Mouse (Mus musculus) hindbrain, embryonic 14.5 days (tissue): ENCODE measurements around the gene Hapln4. TPM values are rescaled to one million over a fixed set of nuclear protein-coding genes. Genes with fewer than 3 reads are reported as not detected.

Source experiments
- ATAC-seq: fragments of 200-750 bp; cut with Nextera tagmentation; 2 replicates; pipeline ENCODE4 v1.8.0; 2017; ENCODE audit warnings: moderate number of reproducible peaks, mild to moderate bottlenecking, moderate TSS enrichment, moderate library complexity; ENCODE audit not compliant: low FRiP score
- DNase-seq: peaks from one replicate; pipeline ENCODE4 v3.0.0-alpha.2; 2015; ENCODE audit warnings: low spot score
- H3K27ac ChIP-seq: fragments of 300-500 bp; sonication (generic); 2 replicates; pipeline ENCODE4 v1.5.1; 2014; ENCODE audit warnings: mild to moderate bottlenecking, moderate library complexity
- H3K27me3 ChIP-seq: fragments of 300-500 bp; sonication (generic); 2 replicates; pipeline ENCODE4 v1.6.1; 2014; ENCODE audit warnings: mild to moderate bottlenecking, low read length, mixed read lengths; ENCODE audit not compliant: control insufficient read depth, insufficient read depth
- H3K36me3 ChIP-seq: fragments of 300-500 bp; sonication (generic); replicated peaks from 2 replicates; pipeline ENCODE4 v1.6.1; 2014; ENCODE audit not compliant: control insufficient read depth, insufficient read depth
- H3K4me1 ChIP-seq: fragments of 300-500 bp; sonication (generic); replicated peaks from 2 replicates; pipeline ENCODE4 v1.6.1; 2014; ENCODE audit warnings: antibody characterized with exemption, low read length, mixed read lengths; ENCODE audit not compliant: control insufficient read depth, insufficient read depth
- H3K4me2 ChIP-seq: fragments of 300-500 bp; sonication (generic); replicated peaks from 2 replicates; pipeline ENCODE4 v1.6.1; 2014; ENCODE audit warnings: mild to moderate bottlenecking, moderate library complexity
- H3K4me3 ChIP-seq: fragments of 300-500 bp; sonication (generic); replicated peaks from 2 replicates; pipeline ENCODE4 v1.5.1; 2014; ENCODE audit warnings: mild to moderate bottlenecking, low read length
- H3K9ac ChIP-seq: fragments of 300-500 bp; sonication (generic); 2 replicates; pipeline ENCODE4 v1.6.1; 2014
- H3K9me3 ChIP-seq: fragments of 300-500 bp; sonication (generic); 2 replicates; pipeline ENCODE4 v1.6.1; 2016; ENCODE audit warnings: low read length; ENCODE audit not compliant: control insufficient read depth
- WGBS: fragments of 180-500 bp; shearing (Covaris S2); extraction: QIAGEN DNeasy Blood & Tissue Kit; methylation state at CpG from one replicate; pipeline ENCODE4 v1.1.7; 2014; 5-methylcytosine and 5-hydroxymethylcytosine counted together
- polyA plus RNA-seq: library from polyadenylated mRNA; unstranded; fragments of >200 nt; fragmentation: Nextera tagmentation; extraction: Ambion mirVana; gene quantifications from 2 replicates; pipeline ENCODE4 v1.2.1, GENCODE M21; 2014

Gene Hapln4
- polyA plus RNA-seq, 1 experiment from 2014 or later, result 0.80 TPM

GRCm38 (mm10) chr8:70072441-70073069 is 10.7 kb upstream of the Hapln4 start, which contains the start of gene Tm6sf2:
TSS of gene Tm6sf2 (plus strand) at chr8:70072924.
- Histone ChIP-seq H3K9ac (no peak within 1 kb of the TSS), H3K4me2 (0 out of 2 replicates have a peak within 1 kb of the TSS, but pooled peaks have one; percentile 10), H3K27ac (no peak within 1 kb of the TSS), H3K27me3 (no peaks in the 10 kb centered on the region), H3K36me3 (peaks cover 49% of the 10 kb centered on the region), H3K4me3 (no peak within 1 kb of the TSS), H3K4me1 (no peaks in the 10 kb centered on the region), H3K9me3 (no peaks in the 10 kb centered on the region)
- DNase-seq (no peak), ATAC-seq (peak; percentile 56; the same call in 1 of the 2 replicates)
- 16% methylated on average over 14 of the region's 27 CpGs for WGBS

GRCm38 (mm10) chr8:70073120-70073519 is 10.1 kb upstream of the Hapln4 start:
- no peaks in the 10 kb centered on the region for H3K9me3 ChIP-seq
- H3K27me3 ChIP-seq, result no peaks in the 10 kb centered on the region
- H3K36me3 ChIP-seq, result peaks cover 49% of the 10 kb centered on the region
- 0 out of 2 replicates have a peak overlapping the region, but pooled peaks have one; percentile 10 for H3K4me2 ChIP-seq
- H3K9ac ChIP-seq, result no peak overlapping the region
- no peaks in the 10 kb centered on the region for H3K4me1 ChIP-seq
- no peak overlapping the region for H3K4me3 ChIP-seq
- no peak for DNase-seq
- no peak overlapping the region for H3K27ac ChIP-seq
- 72% methylated on average over 8 of the region's 8 CpGs for WGBS
- no peak for ATAC-seq

- Histone ChIP-seq H3K36me3 (peaks cover 46% of the 10 kb centered on the region), H3K4me3 (no peak overlapping the region), H3K9me3 (no peaks in the 10 kb centered on the region), H3K4me2 (no peak overlapping the region), H3K27ac (no peak overlapping the region), H3K9ac (no peak overlapping the region), H3K27me3 (no peaks in the 10 kb centered on the region), H3K4me1 (no peaks in the 10 kb centered on the region)
- DNase-seq (no peak), ATAC-seq (no peak)
- 81% methylated on average over 1 of the region's 1 CpGs for WGBS
These were observed 9.6 kb upstream of the Hapln4 start for GRCm38 (mm10) chr8:70073682-70074081.

GRCm38 (mm10) chr8:70081976-70082375 is 1.3 kb upstream of the Hapln4 start:
- DNase-seq (no peak), ATAC-seq (no peak)
- 70% methylated on average over 2 of the region's 2 CpGs for WGBS
- Histone ChIP-seq H3K4me3 (no peak overlapping the region), H3K27me3 (peaks cover 50% of the 10 kb centered on the region), H3K9ac (no peak overlapping the region), H3K9me3 (no peaks in the 10 kb centered on the region), H3K36me3 (peaks cover 9% of the 10 kb centered on the region), H3K27ac (no peak overlapping the region), H3K4me2 (no peak overlapping the region), H3K4me1 (peaks cover 15% of the 10 kb centered on the region)

- WGBS, result under 1% methylated on average over 68 of the region's 71 CpGs
- no peaks in the 10 kb centered on the region for H3K9me3 ChIP-seq
- no peaks in the 10 kb centered on the region for H3K36me3 ChIP-seq
- ATAC-seq (0 out of 2 replicates have a peak, but pooled peaks have one; percentile 19), DNase-seq (peak; percentile 50)
- H3K9ac ChIP-seq, result peak overlapping the region; percentile 41
- H3K4me2 ChIP-seq, result peak overlapping the region; percentile 95
- no peak overlapping the region for H3K27ac ChIP-seq
- H3K27me3 ChIP-seq, result peaks cover 74% of the 10 kb centered on the region
- H3K4me3 ChIP-seq, result peak overlapping the region; percentile 43
- H3K4me1 ChIP-seq, result peaks cover 24% of the 10 kb centered on the region
These were observed 1.2 kb downstream of the Hapln4 start for GRCm38 (mm10) chr8:70084191-70085065.

- Histone ChIP-seq H3K27ac (no peak overlapping the region), H3K9me3 (no peaks in the 10 kb centered on the region), H3K4me2 (no peak overlapping the region), H3K4me1 (peaks cover 31% of the 10 kb centered on the region), H3K27me3 (peaks cover 77% of the 10 kb centered on the region), H3K4me3 (no peak overlapping the region), H3K36me3 (no peaks in the 10 kb centered on the region), H3K9ac (no peak overlapping the region)
- WGBS, result 29% methylated on average over 1 of the region's 1 CpGs
- ATAC-seq (no peak), DNase-seq (no peak)
These were observed 2.9 kb downstream of the Hapln4 start for GRCm38 (mm10) chr8:70086151-70086550.

- no peak for ATAC-seq
- H3K9ac ChIP-seq, result no peak overlapping the region
- no peak overlapping the region for H3K27ac ChIP-seq
- peak overlapping the region; percentile 83; the same call in 1 of the 2 replicates for H3K4me2 ChIP-seq
- no peak for DNase-seq
- WGBS, result 6% methylated on average over 7 of the region's 7 CpGs
- H3K4me3 ChIP-seq, result no peak overlapping the region
- no peaks in the 10 kb centered on the region for H3K36me3 ChIP-seq
- no peaks in the 10 kb centered on the region for H3K9me3 ChIP-seq
- H3K4me1 ChIP-seq, result peaks cover 31% of the 10 kb centered on the region
- peaks cover 74% of the 10 kb centered on the region for H3K27me3 ChIP-seq
These were observed 4.0 kb downstream of the Hapln4 start for GRCm38 (mm10) chr8:70087237-70087636.

GRCm38 (mm10) chr8:70087836-70088650 is 4.8 kb downstream of the Hapln4 start:
- Histone ChIP-seq H3K4me1 (peaks cover 31% of the 10 kb centered on the region), H3K4me3 (peak overlapping the region; percentile 35), H3K27ac (no peak overlapping the region), H3K9me3 (no peaks in the 10 kb centered on the region), H3K9ac (peak overlapping the region; percentile 55), H3K4me2 (peak overlapping the region; percentile 83), H3K27me3 (peaks cover 67% of the 10 kb centered on the region), H3K36me3 (no peaks in the 10 kb centered on the region)
- WGBS, result 4% methylated on average over 56 of the region's 56 CpGs
- DNase-seq, result peak; percentile 69
- peak; percentile 61; the same call in 1 of the 2 replicates for ATAC-seq
